Mouse (Mus musculus) thymus, postnatal 14 days (tissue): ENCODE data around the gene Tbc1d9b.

Experiments used
- DNase-seq: peaks from one replicate; pipeline ENCODE4 v3.0.0; 2021

Gene Tbc1d9b

DNA sequence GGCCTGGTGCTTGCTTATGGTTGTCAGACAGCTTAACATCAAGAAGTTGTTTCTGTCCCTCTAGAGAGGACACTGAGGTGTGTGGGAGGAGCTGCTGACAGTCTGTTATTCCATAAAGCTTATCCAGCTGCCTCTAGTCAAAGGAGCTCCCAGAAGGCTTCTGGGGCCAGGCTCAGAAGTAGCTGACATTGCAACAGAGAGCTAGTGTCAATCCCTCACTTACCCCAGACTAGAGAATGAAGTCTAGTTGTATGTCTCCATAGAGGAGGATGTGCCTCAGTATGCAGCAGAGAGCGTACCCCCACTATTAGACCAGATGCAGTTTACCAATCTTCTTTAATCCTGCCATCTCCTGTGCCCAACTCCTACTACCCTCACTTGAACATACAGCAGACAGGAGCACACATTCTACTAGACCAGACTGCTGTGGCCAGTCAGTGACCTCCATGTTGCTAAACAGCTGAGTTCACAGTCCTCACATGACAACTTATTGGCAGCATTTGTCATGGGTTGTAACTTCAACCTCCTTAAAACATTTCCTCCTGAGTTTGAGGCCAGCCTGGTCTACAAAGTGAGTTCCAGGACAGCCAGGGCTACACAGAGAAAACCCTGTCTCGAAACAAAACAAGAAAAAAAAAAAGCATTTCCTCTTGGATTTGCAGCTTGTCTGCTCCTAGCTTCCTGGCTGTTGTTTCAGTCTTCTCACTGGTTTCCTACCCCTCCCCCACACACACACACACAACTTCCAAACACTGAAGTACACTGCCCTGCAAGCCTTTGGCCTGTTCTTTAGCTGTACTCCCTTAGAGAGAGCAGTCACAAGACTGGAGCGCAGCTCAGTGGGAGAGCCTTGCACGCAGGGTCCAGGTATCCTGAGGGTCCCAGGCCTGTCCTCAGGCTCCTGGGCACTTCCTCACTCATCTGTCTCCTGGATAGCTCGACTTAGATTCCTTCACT lies 47.6 kb downstream of the Tbc1d9b start:
- DNase-seq = no peak

DNA sequence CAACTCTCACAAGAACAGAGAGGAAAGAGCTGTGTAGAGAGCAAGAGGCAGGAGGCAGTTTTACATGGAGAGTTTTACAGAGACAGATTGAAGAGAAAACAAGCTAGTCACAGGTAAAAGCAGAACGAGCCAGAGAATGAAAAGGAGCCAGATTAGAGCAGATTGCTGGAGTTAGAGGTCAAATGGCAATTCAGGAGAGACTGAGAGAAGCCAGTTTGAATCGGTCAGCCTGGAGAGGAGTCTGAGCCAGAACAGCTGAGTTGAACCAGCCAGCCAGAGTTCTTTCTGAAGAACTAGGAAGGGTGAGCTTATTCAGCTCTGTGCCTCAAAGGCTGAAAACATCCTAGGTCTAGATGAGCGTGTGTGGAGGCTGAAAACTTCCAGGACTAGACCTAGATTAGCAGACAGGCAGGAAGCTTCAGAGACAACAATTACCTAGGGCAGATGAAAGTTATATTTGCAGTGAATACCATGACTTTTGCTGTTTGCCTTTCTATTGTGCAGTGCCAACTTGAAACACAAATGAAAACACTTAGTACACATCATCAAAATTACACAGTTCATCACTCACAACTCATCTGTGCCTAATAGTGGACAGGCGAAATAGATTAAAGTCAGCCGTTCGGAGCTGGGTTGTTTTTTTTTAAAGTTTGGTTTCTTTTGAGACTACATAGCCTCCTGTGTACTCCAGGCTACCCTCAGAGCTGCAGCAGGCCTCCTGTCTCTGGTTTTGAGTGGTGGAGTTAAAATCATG lies 49.5 kb downstream of the Tbc1d9b start:
- DNase-seq = no peak

DNA sequence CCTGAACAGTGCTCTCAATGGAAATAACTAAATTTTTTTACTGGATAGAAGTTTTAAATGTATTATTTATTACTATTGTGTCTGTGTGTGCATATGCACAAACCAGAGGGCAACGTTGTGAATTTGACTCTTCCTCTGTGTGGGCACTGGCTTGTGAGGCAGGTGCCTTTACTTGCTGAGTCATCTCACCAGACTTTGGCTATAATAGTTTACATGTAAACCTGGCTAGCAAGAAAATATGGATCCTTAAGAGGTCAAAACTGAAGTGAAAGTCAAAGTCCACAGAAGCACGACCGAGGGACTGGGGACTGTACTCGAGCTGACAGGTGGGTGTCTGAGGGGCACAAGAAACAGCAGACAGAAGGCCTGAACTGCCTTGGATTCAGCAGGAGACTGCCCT lies 51.5 kb downstream of the Tbc1d9b start:
- no peak for DNase-seq

DNA sequence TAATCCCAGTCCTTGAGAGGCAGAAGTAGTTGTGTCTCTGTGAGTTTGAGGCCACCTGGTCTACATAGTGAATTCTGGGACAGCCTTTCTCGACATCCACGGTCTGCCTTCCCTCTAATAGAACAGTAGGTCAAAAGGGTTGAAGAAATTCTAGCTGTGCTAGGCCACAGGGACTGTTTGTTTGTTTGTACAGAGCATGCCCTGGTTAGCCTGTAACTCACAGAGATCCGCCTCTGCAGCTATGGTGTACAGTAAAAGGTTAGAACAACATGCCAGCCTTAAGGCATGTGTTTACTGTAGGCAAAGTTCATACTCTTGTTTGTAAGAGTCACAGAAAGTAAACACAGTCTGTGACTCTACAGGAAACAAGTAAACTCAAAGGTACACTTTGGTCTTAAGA lies 53.6 kb downstream of the Tbc1d9b start:
- DNase-seq = no peak

DNA sequence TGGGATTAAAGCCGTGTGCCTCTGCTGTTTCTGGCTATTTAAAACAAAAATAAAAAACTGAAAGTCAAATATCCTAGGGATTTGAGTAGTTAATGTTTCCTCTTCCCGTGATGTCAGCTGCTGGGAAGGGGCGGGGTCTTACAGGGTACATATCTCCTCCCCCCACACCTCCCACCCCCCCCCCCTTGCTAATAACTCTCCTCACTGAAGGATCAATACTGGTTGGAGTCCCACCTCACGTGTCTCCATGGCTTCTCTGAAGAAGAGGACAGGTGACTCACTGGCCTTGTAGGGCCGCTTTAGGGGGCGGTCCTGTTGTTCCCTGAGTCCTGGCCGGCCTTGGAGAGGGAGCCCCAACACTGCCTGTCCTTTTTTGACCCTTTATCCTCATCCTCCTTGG lies 57.5 kb downstream of the Tbc1d9b start:
- no peak for DNase-seq

DNA sequence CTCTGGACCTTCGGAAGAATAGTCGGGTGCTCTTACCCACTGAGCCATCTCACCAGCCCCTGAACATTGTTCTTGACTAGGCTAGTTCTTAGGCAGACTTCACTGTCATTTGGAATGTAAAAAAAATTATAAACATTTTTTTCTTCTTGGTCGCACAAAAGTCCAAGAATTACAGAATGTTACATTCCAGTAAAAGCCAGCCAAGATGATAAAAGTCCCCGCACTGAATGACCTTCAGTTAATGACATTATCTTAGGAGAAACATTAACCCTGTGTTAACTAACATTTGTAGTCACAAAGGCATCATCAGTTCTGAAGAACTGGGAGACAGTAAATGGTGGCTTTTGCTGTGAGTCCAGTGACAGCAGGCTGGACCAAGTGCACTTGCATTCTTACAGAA lies 59.2 kb downstream of the Tbc1d9b start:
- DNase-seq = no peak

DNA sequence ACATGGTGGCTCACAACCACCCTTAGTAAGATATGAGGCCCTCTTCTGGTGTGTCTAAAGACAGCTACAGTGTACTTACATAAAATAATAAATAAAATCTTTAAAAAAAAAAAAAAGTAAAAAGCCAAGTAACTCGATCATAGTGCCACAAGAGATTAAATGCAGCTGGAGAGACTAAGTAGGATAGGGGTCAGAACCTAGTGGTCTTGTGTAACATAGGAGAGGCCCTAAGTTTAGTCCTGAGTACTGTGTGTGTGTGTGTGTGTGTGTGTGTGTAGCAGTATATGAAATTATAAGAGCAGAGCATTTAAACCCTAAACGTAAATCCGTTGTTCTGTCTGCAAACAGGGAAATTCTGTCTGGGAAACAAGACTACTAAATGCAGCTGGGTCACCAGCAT lies 61.1 kb downstream of the Tbc1d9b start:
- DNase-seq = no peak

DNA sequence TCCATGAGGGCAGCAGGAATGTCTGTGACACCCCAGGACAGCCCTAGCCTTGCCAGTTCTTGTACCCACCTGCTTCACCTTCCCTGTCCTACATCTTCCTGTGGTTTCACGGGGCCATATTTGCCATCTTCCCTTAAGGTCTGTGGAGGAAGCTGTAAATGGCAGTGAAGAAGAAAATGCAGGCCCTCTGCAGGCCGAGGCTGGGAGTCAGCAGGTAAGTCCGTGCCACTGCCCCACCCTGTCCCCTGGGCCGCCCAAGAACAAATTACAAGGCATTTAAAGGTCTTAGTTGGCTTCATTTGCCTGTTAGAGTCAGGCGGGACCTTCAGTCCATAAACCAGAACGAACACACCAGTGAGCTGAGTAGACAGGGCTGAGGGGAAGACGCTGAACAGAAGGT lies 62.9 kb downstream of the Tbc1d9b start:
- no peak for DNase-seq

DNA sequence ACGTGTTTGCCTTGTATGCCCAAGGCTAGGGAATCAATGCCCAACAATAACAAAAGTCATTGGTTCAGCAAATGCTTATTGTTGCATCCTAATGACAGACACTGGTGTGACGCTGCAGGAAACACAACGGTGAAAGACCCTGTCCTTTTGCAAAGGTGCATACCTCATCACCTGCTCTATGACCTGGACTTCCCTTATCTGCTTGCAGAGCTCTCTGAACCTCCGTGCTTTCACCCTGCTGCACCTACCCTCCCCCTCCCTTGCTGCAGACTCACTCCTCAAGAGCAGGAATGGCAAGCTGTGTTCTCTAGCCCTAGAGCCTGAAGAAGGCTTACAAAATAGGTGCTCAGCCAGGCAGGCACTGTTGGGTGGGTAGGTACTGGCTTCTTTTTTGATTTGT lies 63.6 kb downstream of the Tbc1d9b start:
- DNase-seq = no peak

DNA sequence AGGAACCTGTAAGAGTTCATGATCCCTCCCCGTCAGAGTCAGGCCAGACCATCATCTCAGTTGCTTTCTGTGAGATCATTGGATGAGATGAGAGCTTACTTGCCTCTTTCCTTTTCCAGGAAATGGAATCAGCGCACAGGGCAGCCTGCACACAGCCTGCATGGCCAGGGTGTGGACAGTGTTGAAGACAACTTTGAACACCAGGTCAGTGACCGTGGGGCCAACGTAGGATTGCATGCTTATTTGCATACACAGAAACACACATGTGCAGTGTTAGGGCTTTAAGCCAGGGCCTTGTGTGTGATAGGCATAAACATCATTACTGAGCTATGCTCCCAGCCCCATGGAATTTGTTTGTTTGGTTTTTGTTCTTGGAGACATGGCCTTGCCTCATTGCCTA lies 66.3 kb downstream of the Tbc1d9b start:
- DNase-seq = no peak

DNA sequence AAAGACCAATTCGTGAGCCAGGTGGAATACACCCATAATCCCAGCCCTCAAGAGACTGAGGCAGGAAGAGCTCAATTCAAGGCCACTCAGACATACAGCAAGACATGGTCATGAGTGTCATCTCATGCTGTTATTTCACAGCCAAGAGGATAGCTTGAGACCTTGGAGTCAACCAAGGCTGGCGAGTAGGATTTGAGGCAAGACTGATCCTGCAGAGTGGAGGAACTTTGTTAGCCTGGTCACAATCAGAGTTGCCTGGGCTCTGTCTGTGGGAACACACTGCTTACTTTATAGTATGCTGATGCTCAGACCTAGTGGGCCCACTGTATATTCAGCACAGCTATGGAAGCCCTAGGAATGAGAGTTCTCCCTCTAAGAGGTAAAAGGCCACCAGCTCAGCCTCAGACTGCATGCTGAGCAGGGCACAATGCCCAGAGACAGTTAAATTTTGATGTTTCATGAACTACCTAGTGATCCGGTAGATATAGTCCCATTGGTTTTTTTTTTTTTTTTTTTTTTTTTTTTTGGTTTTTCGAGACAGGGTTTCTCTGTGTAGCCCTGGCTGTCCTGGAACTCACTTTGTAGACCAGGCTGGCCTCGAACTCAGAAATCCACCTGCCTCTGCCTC lies 67.1 kb downstream of the Tbc1d9b start:
- DNase-seq = no peak

DNA sequence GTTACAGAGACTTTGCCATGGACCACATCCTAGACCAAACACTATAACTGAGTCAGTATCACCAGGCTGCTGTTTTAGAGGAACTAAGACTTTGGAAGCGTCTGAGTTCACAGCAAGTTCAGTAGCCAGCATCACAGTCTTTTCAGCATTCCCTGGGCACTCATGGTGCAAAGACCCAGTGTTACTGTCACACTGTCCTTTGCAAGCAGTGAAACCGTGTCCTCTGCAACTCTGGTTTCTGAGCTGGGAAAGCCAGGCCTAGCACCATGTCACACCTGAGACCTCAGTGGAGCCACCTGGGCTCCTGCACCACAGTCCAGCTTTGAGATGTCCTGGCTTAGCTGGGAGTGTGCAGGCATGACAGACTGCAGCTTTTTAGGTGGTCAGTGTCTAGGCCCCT lies 67.7 kb downstream of the Tbc1d9b start:
- no peak for DNase-seq

DNA sequence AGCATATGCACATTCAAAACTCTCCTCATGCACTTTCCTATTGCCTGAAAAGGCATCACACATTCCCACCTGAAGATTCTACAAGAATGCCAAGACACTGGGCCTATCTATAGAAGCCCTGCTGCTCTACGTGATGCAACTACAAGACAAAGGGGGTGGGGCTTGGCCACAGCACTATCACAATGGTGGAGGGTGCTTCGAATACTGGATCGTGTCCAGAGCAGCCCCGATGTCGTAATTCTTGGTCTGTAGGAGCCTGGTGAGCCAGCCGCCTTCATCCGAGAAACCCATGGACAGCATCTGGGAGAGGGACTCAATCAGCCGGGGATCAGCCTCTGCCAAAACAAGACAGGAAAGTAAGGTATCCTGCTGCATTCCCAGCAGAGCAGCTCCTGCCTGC lies 69.4 kb downstream of the Tbc1d9b start:
- no peak for DNase-seq

DNA sequence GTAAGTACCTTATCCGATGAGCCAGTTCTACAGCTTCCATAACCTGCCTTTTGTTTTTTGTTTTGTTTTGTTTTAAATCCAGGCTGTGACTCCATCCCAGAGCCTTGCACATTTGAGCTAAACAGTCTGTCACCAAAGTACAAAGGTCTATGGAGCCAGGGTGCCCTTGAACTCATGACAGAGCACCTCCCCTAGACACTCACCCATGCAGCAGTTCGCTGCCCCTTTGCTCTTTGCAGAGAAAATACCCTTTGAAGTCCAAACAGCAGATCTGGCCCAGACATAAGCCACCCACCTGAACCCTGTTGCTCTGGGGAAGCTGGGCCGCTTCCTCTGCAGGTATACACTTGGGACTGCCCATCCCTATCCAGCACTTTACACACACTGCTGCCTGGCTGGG lies 70.4 kb downstream of the Tbc1d9b start:
- no peak for DNase-seq

DNA sequence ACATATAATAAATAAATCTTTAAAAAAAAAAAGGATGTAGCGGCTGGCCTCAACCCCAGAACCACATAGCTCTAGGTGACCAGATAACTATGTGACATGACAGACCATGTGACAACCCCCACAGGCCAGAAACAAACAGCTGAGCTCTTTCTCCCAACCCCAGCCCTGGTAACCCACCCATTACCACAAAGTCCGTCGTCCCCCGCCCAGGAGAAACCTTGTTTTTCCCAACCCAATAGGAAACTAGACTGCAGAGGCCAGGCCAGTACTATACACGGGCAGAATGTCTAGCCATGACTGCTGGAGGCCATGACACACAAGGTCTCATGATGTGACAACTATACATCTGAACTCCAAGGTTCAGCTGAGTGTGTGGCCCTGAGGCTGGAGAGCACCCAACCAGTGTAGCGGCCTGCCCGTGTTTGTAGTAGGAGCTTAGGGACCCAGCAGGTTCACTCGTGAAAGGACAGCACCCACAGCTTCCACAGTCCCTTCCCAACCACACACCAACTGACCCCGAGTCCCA lies 72.2 kb downstream of the Tbc1d9b start:
- DNase-seq = no peak

DNA sequence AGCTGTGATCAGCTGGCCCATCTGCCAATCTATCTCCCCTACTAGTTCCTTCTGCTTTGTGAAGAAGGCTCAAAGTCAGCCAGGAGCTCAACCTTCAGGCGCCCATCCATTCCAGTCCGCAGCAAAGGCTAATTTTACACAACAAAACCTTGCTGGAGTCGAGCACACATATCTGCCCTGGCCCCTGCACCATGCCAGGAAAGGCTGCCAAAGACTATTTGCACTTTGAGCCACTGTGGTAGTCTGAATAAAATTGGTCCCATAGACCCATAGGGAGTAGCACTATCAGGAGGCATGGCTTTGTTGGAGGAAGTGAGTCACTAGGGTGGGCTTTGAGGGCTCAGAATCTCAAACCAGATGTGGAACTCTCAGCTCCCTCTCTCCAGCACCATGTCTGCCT lies 74.2 kb downstream of the Tbc1d9b start:
- DNase-seq = no peak

DNA sequence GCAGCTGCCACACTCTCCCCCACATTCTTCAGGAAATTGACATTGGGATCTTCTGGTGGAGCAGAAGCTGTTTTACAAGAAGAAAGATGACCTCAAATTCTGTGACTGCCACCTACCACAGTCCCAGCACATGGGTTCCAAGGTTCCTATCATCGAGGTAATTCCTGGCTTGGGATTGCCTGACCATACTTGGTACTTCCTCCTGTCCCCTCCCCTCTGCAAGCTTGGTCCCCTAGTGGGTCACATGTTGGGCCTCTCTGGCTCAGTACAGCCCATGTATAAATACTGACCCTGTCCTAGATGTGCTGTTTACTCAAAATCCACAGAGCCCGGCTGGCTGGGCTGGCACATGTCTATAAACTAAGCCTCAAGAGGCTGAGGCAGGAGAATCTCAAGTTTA lies 74.8 kb downstream of the Tbc1d9b start:
- no peak for DNase-seq

DNA sequence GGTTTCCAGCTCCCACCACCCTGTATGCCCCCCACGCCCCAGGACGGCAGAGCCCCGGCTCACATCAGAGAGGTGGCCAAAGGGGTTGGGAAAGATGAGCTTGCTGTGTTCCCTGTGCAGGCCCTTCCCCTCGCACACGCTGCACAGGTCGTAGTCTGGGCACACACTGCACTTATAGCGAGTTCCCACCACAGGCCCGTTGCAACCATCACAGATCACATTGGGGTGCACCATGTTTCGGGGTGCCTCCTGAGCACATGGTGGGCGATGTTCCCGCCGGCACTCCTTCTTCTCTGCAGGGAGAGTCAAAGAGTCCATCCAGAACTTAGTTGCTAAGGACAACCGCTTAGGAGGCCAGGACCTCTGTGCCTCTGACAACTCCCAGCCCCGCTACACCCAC lies 76.1 kb downstream of the Tbc1d9b start:
- DNase-seq = no peak

DNA sequence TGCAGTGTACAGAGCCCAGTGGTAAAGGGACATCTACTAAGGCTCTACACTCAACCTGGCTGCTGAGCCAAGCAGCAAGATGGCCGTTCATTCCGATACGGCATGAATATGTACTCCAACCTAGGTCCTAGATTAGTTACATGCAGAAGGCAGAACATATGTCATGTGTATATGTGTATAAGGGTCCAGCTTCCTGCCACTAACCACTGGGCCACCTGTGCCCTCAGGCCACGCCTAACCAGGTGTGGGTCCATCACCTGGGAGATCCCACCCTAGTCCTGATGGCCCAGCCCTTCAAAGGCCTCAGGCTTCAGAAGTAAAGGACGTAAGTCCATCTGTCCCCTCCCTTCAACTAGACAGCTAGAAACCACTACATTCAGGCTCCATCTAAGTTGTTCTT lies 76.8 kb downstream of the Tbc1d9b start:
- DNase-seq = no peak

DNA sequence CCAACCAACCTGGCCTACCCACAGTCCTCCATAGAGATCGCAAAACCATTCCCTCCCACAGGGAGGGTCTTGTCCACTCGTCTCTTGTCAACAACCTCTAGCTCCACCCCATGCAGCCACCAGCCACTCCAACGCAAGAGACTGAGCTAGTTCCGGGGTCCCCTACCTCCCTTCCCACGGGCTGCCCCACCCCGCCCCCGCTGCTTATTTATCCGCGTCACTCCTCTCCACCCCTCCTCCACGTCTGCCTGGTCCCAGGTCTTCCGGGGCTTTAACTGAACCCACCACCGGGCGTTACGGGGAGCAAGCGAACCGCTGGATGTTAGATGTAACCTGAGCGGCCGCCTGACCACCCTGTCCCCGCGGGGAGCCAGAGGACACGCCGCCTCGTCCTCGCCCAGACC lies 78.9 kb downstream of the Tbc1d9b start:
- peak; percentile 95 for DNase-seq

DNA sequence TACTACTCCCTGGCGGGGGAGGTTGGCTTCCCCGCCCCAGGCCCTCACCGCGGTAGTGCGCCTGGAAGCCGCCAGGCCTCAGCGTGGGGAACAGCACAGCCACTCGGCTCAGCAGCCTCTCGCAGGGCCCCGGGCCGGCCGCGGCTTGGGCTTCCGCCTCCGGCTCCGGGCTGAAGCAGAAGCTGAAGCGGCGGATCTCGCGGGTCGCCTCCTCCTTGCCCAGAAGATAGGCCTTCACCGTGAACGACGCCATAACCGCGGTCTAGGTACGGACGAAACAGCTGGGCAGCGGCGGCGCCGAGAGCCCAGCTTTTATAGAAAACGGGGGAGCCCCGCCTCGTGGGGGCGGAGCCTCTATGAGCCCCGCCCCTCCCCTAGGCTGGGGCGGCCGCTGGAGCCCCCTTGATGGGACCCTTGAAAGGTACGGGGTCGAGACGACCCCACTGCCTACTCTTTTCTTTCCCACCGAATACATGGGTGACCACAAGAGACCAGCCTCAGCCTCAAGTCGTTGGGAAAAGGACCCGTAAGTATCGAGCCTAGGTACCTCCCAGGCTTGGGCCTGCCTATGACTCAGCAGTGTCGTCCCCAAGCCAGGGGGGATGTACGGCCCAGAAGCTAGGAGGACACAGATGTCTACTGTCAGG lies 79.4 kb downstream of the Tbc1d9b start, which contains the start of the genes Sqstm1 and Mgat4b:
TSS of gene Sqstm1 (minus strand) at position 323 of the 647 bp plus-strand sequence.
TSS of gene Mgat4b (plus strand) at position 386 of the 647 bp plus-strand sequence.
- DNase-seq = peak; percentile 83

DNA sequence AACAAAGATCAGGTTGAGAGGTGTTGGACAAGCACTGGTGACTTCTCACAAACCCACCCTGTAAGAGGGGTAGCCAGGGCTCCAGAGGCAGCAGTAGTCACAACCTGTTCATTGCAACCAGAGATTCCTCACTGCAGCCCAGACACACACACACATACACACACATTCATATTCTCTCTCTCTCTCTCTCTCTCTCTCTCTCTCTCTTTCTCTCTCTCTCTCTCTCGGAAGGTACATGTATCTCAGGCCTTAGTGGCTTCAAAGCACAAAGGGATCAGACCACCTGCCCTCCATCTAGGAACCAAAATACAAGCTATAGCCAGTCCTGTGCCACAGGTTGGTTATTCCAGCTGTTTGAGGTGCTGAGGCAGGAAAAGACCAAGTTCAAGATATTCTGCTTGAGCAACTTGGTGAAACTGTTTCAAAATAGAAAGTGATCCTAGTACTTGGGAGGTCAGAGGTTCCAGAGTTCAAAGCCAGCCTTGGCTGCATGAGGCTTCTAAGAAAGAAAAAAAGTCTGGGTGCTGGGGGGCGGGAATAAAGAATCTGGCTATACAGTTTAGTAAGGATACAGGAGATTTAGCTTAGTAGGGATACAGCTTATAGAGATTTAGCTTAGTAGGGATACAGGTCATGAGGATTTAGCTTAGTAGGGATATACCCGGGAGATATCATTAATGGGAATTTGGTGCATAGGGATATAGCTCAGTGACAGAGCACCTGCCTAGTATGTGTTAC lies 80.3 kb downstream of the Tbc1d9b start:
- DNase-seq = no peak
